Mouse (Mus musculus): Measurements from ENCODE around the gene Rreb1.

Rreb1 gene

DNA sequence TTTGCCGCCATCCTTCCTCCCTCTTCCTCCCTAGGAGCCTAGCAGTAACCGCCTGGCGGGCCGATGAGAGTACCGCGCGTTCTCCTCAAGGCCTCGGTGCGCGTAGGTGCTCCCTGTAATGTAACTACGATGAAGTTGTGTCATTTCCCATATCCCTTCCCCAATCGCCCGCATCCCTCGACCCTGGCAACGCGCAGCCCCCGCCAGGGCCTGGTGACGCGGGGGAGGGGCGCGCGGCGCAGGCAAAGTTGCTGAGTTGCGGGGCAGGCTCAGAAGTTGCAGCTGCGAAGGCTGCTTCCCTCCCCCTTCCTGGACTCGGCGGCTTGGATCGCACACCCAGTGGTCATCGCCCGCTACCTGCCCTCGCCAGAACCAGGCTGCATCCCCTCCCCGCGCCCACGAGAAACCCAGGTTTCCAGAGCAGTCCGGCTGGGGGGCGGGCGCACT is at the start of gene Rreb1:
Rreb1 (plus strand) TSS at position 254 of the 447 bp plus-strand sequence.
- no peak for DNase-seq (ENCODE audit: low read depth, low spot score)

DNA sequence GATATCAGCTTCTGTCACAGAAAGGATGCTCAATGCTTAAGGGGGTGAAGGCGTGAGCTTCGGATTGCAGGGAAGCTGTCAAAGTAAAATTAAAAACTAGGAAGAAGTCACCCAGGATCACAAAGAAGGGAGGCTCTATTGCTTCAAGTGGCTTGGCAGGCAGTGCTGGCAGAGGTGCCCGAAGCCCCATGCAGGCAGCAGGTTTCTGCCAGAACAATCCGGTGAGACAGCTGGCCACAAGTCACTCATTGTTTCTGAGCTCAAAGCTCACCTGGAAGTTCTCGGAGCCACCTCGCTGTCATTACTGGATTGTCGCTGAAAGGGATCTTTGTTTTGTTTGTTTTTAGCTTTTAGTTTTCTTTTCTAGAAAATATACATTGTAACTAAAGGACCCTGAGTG is 49.6 kb upstream of the Rreb1 start:
- no peak for DNase-seq (ENCODE audit: low read depth, low spot score)

DNA sequence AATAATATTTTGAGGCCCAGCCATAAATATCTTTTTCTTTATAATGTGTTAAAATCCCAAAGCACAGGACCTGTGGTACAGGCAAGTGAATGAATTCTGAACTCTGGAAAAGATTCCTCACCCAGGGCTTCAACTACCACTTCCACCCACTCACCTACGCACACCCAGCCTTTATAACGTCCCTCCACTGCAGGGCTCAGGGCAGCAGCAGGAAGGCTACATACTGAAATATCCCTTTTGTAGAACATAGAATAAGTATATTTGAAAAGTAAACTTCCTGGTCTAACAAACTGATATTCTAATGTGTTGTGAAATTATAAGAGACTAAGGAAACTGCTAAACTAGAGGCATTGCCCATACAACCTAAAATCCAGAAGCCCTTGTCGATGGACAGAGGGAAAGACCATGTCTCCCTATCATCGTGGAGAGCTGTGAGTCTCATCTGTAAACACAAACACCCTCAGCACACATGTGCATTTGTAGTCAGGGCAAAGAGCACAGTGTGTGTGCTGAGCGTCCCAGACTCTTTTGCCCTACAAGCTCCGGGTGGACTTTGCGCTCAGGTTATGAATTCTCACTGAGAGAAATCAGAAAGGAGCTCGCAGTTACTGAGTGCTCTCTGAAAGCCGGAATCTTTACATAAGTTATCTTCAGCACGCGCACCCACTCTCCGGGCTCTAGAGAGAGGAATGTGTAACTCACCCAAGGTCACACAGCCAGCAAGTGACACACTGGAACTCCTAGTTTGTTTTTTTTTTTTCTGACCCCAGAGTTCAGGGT is 46.1 kb upstream of the Rreb1 start:
- no peak for DNase-seq (ENCODE audit: low read depth, low spot score)

DNA sequence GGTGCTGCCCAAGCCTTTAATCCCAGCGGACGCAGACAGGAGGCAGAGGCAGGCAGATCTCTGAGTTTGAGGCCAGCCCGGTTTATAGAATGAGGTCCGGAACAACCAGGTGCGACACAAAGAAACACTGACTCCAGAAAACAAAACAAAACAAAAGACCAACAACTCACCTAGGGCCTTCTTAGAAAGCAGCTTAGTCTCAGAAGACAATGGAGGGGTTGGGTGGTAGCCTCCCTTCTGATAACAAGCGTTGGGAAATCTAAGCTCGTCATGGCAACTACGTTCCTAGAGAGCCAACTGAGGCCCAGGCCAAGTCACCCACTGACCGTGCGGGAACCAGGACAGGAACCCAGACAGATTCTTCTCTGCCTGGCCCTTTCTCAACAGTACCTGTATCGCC is 43.7 kb upstream of the Rreb1 start:
- DNase-seq (ENCODE audit: low read depth, low spot score), result no peak

GRCm38 (mm10) chr13:37740111-37740510 is 38.1 kb upstream of the Rreb1 start:
- no peak for DNase-seq (ENCODE audit: low read depth, low spot score)

DNA sequence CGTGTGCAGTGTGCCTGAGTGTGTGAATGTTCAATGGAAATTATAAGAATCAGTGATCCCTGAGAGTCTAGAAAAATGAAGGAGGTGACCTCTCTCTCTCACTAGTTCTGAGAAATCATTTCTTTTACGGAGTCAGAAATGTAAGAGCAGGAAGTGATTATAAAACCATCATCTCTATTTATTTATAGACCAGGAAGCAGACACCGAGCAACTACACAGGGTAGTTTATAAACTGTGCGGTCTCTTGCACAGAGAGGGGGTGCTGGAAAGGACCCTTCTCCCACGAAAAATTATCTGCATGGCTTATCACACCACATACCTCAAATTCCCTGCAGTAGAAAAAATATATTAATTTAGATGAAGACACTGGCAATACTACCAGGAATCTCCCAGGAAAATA is 37.4 kb upstream of the Rreb1 start:
- no peak for DNase-seq (ENCODE audit: low read depth, low spot score)

DNA sequence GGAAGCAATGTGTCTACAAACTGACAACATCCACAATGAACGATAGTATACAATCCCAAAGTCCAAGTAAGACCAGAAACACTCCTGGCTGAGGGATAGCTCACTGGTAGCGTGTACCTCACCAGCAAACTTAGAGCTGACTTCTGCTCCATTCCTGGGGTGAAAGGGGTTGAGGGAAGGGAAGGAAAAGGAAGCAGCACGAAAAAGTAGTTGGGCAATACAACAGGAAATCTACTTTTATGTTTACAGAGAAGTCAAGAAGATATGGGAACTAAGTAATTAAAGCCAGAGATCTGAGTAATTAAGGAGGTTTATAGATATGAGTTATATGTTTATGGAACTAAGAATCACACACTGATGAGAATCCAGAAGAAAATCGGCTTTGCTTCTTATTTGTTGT is 36.0 kb upstream of the Rreb1 start:
- no peak for DNase-seq (ENCODE audit: low read depth, low spot score)

DNA sequence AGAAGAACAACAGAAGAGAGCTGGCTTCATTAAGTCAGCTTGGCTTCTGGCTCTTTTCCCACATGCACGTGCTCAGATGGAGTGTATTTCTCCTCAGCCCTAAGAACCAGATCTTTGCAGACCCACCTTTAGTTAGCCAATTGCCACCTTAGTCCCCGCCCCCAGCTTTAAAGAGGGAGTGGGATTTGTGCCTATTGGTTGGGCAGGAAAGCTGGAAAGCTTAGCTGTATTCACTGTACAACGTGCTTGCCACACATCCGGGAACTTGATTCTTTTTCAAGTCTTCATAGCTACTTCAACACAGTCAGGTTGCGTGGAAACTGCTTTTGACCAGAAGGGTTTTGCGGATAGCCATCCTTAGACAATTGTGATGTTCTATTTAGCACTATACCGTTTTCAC is 30.7 kb upstream of the Rreb1 start:
- no peak for DNase-seq (ENCODE audit: low read depth, low spot score)

DNA sequence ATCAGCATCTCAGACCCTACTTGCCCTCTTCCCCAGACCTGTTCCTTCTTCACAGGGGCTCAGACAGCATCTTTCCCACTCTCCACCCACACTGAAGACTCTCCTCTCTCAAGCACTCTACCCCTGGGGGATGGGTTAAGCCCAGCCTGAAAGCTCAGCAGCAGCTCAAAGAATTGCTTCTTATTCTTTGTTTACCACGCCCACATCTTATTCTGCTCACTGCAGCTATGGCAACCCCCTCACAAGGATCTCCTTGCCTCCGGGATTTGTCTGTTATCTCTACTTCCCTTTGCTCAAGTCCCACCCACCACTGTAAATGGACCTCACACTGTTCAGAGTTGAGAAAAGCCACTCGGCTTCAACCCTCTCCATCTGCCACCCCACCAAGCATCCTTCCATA is 28.7 kb upstream of the Rreb1 start:
- peak; percentile 36 for DNase-seq (ENCODE audit: low read depth, low spot score)

DNA sequence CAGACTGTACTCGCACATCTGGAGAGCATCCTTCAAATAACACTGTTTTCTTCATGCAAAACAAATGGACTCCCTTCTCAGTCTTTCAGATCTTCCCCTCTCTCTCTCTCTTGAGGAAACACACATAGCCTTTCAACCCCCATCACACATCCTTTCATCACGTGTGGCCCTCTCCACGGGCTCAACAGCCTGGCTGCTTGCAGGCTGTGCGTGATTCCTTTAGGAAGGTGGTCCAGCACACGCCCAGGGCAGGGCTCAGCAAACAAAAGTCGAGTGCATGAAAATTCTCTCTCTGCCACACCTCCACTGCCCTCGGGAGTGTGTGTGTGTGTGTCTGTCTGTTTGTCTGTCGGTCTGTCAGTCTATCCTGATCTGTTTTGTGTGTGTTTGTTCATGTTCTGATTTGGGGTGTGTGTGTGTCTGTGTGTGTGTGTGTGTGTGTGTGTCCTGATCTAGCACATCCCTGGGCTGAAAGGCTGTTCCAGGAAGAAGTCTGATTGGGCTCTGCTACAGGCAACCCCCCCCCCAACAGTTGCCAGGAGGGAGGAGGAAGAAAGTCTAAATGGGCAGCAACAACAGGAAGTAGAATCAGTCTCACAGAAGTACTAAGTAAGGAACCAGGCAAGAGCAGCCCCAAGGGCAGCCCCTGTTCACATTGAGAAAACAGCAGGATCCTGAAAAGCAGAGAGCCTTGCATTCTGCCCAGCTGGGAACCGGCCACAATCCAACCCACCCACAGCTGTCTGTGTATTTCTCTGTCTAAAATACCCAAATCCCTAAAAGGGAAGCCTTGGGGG is 26.8 kb upstream of the Rreb1 start:
- DNase-seq (ENCODE audit: low read depth, low spot score), result peak; percentile 15

GRCm38 (mm10) chr13:37759341-37760012 is 18.7 kb upstream of the Rreb1 start:
- DNase-seq (ENCODE audit: low read depth, low spot score), result no peak

DNA sequence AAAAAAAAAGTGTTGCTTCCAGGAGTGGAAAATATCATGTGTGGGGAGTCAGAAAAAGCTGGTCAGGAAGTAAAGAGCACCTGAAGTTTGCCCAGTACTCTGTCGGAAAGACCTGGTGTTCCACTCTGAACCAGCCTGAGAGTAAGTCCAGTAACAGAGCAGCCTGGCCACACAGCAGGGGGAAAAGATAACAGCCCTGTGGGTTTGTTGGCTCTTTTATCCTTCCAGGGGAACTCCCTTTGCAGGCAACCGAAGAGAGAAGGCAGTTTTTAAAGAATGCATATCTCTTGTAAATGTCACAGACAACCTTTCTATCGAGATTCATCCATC is 18.2 kb upstream of the Rreb1 start:
- DNase-seq (ENCODE audit: low read depth, low spot score), result no peak

DNA sequence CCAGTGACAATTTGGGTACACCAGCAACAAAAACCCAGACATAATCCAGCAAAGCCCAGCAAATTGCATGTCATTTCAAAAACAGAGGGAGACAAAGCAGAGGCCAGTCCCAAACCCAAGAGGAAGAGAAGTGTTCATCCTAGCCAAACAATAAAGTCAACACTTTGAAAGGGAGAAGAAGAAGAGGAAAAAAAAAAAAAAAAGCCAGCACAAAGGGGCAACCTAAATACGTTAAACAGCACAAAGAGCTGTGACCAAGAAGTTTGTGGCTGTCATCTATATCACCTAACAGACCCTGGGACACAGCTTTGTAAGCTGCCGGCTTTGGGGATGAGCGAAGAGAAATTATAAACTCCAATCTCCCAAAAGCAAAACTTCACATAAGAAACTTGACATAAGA is 17.8 kb upstream of the Rreb1 start:
- DNase-seq (ENCODE audit: low read depth, low spot score), result no peak

GRCm38 (mm10) chr13:37760957-37761941 is 17.0 kb upstream of the Rreb1 start:
- no peak for DNase-seq (ENCODE audit: low read depth, low spot score)

GRCm38 (mm10) chr13:37763800-37764407 is 14.3 kb upstream of the Rreb1 start:
- no peak for DNase-seq (ENCODE audit: low read depth, low spot score)

DNA sequence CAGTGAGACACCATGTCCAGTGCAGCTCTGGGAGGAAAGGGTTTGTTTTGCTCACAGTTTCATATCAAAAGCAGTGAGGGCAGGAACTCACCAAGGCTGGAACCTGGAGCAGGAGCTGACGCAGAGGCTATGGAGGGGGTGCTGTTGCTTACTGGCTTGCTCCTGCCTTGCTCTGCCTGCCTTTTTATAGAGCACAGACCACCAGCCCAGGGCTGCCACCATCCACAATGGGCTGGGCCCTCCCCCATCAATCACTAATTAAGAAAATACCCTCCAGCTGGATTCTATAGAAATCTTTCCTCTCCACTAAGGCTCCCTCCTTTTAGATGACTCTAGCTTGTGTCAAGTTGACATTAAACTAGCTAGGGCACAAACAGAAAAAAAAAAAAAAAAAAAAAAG is 8.4 kb upstream of the Rreb1 start:
- no peak for DNase-seq (ENCODE audit: low read depth, low spot score)

- DNase-seq (ENCODE audit: low read depth, low spot score), result no peak
Observed at GRCm38 (mm10) chr13:37773476-37773875, 4.7 kb upstream of the Rreb1 start.

- no peak for DNase-seq (ENCODE audit: low read depth, low spot score)
Observed at GRCm38 (mm10) chr13:37776675-37777074, 1.5 kb upstream of the Rreb1 start.

DNA sequence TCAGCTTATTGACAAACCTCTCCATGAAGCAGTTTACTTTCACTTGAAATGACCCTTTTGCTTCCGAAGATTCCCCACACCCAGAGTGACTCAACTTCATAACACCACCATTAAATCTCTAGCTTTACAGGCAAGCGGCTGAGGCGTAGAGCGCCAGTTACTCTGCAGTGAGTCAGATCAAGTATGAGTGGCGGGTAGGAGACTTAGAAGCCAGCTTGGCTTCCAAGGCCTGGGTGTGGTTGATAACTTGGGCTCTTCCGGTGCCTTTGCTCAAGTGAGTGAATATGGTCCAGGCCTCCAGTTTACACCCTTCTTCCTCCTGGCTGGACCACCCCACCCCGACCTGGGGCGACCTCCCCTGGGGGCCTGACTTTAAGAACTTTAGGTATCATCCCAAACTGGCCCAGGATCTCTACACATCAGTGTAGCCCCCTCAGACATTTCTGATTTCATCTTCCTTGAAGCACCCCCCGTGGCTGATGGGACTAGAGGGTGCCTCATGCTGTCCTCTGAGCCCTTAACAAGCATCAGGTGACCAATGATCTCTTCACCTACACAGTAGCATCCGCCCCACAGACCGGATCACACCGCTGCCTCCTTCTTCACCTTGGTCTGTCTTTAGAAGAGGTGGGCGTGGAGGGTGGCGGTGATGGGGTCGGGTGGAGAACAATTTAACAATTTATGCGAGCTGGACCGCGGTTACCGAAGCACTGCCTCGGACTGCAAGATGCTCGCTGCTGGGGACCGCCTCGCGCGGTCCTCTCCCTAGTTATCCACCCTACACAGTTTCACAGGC is 651 bp upstream of the Rreb1 start:
- no peak for DNase-seq (ENCODE audit: low read depth, low spot score)

DNA sequence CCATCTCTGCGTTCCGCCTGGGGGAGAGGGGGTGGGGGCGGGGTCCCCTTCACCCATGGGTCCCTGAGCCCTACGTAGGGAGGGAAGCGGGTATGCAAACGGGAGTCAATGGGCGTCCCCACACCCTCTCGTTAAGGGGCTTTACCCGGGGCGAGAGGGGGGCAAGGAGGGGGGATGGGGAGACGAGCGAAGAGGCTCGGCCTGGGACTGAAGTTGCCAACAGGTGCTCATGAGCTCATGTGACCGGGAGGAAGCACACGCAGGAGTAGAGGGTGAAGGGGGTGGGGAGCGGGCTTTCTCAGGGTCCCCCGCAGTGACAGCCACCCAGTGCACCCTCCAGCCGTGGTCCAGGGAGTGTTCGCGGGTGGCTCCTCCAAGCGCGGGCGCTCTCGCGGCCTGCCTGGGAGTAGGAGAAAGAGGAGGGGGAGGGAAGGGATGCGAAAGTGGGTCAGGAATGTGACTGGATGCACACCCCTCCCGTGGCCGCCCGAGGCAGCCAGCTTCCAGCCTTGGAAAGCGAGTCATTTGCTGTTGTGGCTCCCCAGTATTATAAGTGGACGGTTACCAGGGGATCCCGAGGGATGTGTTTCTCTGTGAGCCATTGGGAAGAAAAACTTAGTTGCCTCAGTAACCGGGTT is 513 bp downstream of the Rreb1 start:
- DNase-seq (ENCODE audit: low read depth, low spot score), result no peak
